Mouse (Mus musculus) left cerebral cortex, adult 2 months (tissue): ENCODE data around the gene Flvcr2. TPM values are rescaled to one million over a fixed set of nuclear protein-coding genes. Genes with fewer than 3 reads are reported as not detected.

Experiments used
- DNase-seq, 2 experiments: peaks; one replicate each; pipeline ENCODE4 v3.0.0; 2021 to 2022; ENCODE audit warnings: low spot score in 2 of 2, mixed read lengths in 1 of 2; ENCODE audit errors: extremely low spot score in 1 of 2
- H3K27ac ChIP-seq: fragments of 200-600 bp; 2 replicates; pipeline ENCODE4 v1.8.1; 2022
- H3K4me3 ChIP-seq: fragments of 200-600 bp; 2 replicates; pipeline ENCODE4 v1.8.1; 2022
- CTCF ChIP-seq: fragments of 200-600 bp; IDR thresholded peaks from 2 replicates; pipeline ENCODE4 v1.8.1; 2022; ENCODE audit warnings: antibody characterized with exemption, mild to moderate bottlenecking, moderate library complexity
- intact Hi-C: fragments of 180-260 bp; cut with DNase I; formaldehyde crosslinking; loops from one replicate; pipeline ENCODE4 v1.15.1; 2025
- microRNA-seq, 2 experiments: library from miRNA; unstranded; fragments of <30 nt; microRNA quantifications; one replicate each; pipeline ENCODE4 v1.2.0; 2021
- total RNA-seq, 2 experiments: library from RNA; stranded (reverse); gene quantifications; 2 replicates each; pipeline ENCODE4 v1.2.3; 2021

The Flvcr2 gene
- total RNA-seq, 2 experiments from 2014 or later, result 2.2 to 2.7 TPM

- TF ChIP-seq CTCF, result no peak; the same call in 1 of the 2 replicates
- DNase-seq, result no peak
- Histone ChIP-seq H3K4me3 (no peak overlapping the region), H3K27ac (no peak overlapping the region)
- intact Hi-C loops, result no loop called here
Observed at GRCm38 (mm10) chr12:85839371-85840000, 93.1 kb downstream of the Flvcr2 start.

DNA sequence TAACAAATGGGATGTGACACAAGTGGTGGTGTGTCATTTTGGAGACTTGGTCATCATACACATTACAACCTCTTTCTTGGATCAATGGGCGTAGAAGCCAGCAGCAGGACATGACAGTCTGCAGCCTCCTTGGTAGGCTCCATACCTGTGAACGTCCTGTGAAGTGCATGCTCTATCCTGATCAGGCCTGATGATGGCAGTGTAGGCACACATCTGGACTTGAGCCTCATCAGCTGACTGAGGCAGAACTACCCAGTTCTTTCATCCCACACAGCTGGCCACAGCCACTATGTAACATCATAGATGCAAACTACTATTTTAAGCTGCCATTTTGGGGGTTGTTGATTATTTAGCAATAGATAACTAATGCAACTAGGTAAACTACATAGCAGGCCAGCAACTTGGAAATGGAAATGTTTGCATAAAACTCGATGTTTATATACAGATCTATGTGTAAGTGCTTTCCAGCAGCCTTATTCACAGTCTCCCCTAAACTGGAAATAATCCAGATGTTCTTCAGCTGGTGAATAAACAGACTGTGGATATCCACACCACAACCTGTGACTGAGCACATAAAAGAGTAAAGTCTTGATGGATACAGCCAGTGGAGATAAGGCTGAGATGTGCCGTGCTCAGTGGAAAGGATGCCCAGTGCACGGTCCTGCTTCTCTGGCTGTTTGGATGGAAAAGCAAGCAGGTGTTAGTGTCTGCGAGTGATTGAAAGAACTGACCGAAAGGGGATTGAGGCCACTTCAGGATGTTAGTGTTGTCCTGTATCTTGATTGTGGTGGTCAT is 102.0 kb downstream of the Flvcr2 start:
- intact Hi-C loops, result loop anchor here (1.0 to 5.0 kb wide), 2 partner anchors 179 to 231 kb away; partner anchors contain the start of gene Tgfb3
- TF ChIP-seq CTCF, result peak; percentile 67
- no peak overlapping the region for H3K27ac ChIP-seq
- DNase-seq, result peak; percentile 31 to 45
- no peak overlapping the region for H3K4me3 ChIP-seq

- intact Hi-C loops, result no loop called here
- Histone ChIP-seq H3K4me3 (no peak overlapping the region), H3K27ac (no peak overlapping the region)
- DNase-seq, result no peak
- TF ChIP-seq CTCF, result no peak
Observed at GRCm38 (mm10) chr12:85850661-85851060, 104.3 kb downstream of the Flvcr2 start.

- intact Hi-C loops, result no loop called here
- DNase-seq, result no peak
- Histone ChIP-seq H3K4me3 (no peak overlapping the region), H3K27ac (no peak overlapping the region)
- TF ChIP-seq CTCF, result no peak
Observed at GRCm38 (mm10) chr12:85853836-85854235, 107.5 kb downstream of the Flvcr2 start.

- no peak for DNase-seq
- H3K4me3 ChIP-seq, result no peak overlapping the region
- intact Hi-C loops, result no loop called here
- no peak overlapping the region for H3K27ac ChIP-seq
- no peak for TF ChIP-seq CTCF
Observed at GRCm38 (mm10) chr12:85854271-85854670, 107.9 kb downstream of the Flvcr2 start.

GRCm38 (mm10) chr12:85857300-85857699 is 111.0 kb downstream of the Flvcr2 start:
- H3K27ac ChIP-seq, result no peak overlapping the region
- TF ChIP-seq CTCF, result no peak
- no peak overlapping the region for H3K4me3 ChIP-seq
- intact Hi-C loops, result no loop called here
- no peak for DNase-seq

DNA sequence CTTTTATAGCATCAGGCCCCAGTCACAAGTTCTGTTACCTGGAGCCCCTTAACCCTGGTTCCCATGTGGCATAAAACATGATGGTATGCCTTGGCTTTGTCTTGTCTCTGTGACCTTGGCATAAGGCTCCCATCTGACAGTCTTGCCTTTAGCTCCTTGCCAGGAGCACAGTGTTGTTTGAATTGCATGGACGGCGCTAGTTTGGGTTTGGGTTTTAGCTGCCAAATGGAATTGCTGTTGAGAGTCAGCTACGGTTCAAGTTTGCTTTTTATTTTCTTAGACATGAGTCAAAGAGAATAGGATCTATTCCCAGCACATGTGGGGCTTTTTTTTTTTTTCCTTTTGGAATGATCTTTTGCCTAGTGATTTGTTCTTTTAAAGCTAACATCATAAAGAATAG is 112.8 kb downstream of the Flvcr2 start:
- no peak overlapping the region for H3K4me3 ChIP-seq
- intact Hi-C loops, result no loop called here
- no peak for DNase-seq
- TF ChIP-seq CTCF, result no peak
- H3K27ac ChIP-seq, result no peak overlapping the region

DNA sequence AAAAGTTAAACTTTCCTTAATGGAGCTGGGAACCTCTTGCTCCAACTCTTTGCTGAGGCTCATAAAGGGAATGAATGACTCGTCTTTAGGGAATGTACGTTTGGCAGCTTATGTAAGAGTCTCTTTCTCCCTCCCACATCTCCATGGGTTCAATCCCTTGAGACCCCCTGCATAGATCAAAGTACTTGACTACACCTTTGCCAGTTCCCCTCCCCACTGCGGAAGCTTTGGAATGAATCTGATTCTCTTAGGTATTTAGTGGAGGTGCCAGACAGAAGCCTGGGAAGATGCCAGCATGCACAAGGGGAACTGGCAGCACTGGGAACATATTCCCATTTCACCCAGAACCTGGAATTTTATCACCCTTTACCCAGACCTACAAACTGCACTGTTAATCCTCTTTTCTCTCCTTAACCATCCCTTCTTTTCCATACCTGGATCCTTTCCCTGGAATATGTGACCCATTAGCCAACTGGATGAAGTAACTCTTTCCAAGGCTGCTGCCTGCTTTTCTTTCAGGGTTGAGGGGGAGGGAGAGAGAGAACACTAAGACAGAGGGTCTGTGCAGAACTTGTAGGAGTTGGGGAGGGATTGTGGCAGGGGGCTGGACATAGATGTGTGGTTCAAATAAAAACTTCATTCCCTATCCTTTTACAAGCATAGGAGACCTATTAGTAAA is 113.3 kb downstream of the Flvcr2 start:
- intact Hi-C loops, result no loop called here
- no peak overlapping the region for H3K27ac ChIP-seq
- no peak overlapping the region for H3K4me3 ChIP-seq
- no peak for DNase-seq
- no peak for TF ChIP-seq CTCF

DNA sequence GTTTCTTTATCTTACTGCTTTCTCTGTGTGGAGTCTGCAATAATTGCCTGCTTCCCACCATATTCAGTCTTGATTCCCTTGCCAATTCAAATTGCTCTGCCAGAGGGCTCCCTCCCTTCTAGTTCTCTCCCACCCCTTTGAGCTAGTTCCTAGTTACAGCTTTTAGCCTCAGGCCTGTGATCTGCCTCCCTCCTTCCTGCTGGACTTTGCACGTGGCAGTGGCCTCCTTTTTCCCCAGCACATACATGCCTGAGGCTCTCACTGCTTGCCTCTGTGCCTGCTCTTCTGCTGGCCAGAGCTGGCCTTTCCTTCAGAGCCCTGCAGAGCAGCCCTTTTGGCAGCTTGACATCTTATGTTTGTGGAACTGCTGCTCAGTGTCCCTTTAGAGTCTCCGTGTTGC is 116.2 kb downstream of the Flvcr2 start:
- intact Hi-C loops, result no loop called here
- DNase-seq, result peak in 1 of 2 experiments; percentile 7
- no peak for TF ChIP-seq CTCF
- Histone ChIP-seq H3K4me3 (no peak overlapping the region), H3K27ac (0 out of 2 replicates have a peak overlapping the region, but pooled peaks have one; percentile 38)

Small RNAs within 50 kb of the gene (microRNA-seq; reads per million reads assigned to microRNA genes)
- 0 reads per million in 2 experiments for gene Gm47285

Other genes starting within 250 kb of the Flvcr2 start
- gene Jdp2, start 147.5 kb upstream of the Flvcr2 start, total RNA-seq, result 10 to 100 TPM; 81.5 to 95.1 TPM
- gene Batf, start 59.9 kb upstream of the Flvcr2 start, total RNA-seq, result under 1 TPM; 0.36 to 0.49 TPM
- 10 to 100 TPM; 48.9 to 51.8 TPM for gene Erg28, start 78.0 kb downstream of the Flvcr2 start, total RNA-seq
- 10 to 100 TPM; 45.4 to 47.7 TPM for gene Ttll5, start 78.1 kb downstream of the Flvcr2 start, total RNA-seq